Mouse (Mus musculus): Measurements from ENCODE around the gene Areg. TPM values are rescaled to one million over a fixed set of nuclear protein-coding genes. Genes with fewer than 3 reads are reported as not detected.

Areg gene
- total RNA-seq (2014; rRNA removed), result not detected in 2 replicates
- not detected in 2 replicates for polyA plus RNA-seq (2012; rRNA removed)

DNA sequence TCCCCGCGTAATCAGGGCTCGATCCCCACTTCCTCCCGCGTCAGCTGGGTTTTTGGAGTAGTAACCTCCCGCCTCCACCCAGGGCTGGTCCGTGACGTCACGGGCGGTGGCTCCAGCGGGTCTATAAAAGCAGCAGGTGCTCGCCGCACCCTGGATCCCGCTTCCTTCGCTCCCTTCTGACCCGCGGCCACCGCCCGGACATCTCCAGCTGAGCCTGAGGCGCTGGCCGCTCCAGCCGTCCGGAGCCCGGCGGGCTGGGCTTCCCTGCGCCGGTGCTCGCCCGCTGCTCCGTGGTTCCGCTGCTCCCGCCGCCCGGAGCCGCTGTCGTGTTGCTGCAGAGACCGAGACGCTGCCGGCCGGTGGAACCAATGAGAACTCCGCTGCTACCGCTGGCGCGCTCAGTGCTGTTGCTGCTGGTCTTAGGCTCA is at the start of gene Areg:
Gene Areg (plus strand): TSS at position 154 of the 428 bp plus-strand sequence.
- 1% methylated on average over 44 of the region's 44 CpGs for WGBS
- H3K9ac ChIP-seq (ENCODE audit: low read depth, low read length), result peak within 1 kb of the TSS; percentile 36; the same call in 1 of the 2 replicates
- DNase-seq (ENCODE audit: extremely low read depth, low read depth, low spot score), result peak; percentile 22
- TF ChIP-seq POLR2A (IDR thresholded peaks at IDR 0.05; ENCODE audit: extremely low read depth, insufficient read depth, low read length) (no peak), CTCF (IDR thresholded peaks at IDR 0.05; ENCODE audit: low read depth, low read length) (peak; percentile 41)
- peaks cover 3% of the 10 kb centered on the region for H3K4me1 ChIP-seq (ENCODE audit: control insufficient read depth, insufficient read depth, low read length)
- H3K79me2 ChIP-seq (ENCODE audit: control insufficient read depth, insufficient read depth, low read length), result no peaks in the 10 kb centered on the region
- H3K27me3 ChIP-seq (ENCODE audit: control insufficient read depth, insufficient read depth, low read length), result peaks cover 4% of the 10 kb centered on the region; the same call in 1 of the 2 replicates
- peak within 1 kb of the TSS; percentile 58; the same call in 1 of the 2 replicates for H3K4me3 ChIP-seq (ENCODE audit: insufficient read depth, low read depth, low read length)
- no peak within 1 kb of the TSS for H3K27ac ChIP-seq (replicated peaks; ENCODE audit: insufficient read depth, low read depth, low read length)
- H3K36me3 ChIP-seq (ENCODE audit: control insufficient read depth, insufficient read depth, low read length), result no peaks in the 10 kb centered on the region

DNA sequence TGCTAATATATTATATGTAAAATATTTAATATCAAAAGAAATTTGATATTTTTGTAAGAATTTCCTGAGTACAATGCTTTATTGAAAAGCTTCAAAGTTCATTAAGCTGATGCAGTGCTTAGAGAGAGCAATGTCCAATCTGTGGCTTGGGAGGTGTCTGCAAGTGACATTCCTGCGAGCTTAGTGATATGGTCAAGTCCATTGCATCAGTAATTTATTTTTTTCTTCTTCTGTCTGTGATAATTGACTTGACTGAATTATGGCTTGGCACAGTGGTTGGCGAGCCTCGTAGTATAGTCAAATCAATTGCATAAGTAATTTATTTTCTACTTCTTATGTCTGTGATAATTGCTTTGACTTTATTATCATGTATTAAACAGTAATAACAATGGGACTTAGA is 49.1 kb upstream of the Areg start:
- Histone ChIP-seq H3K27me3 (ENCODE audit: control insufficient read depth, insufficient read depth, low read length) (no peaks in the 10 kb centered on the region), H3K27ac (replicated peaks; ENCODE audit: insufficient read depth, low read depth, low read length) (no peak overlapping the region), H3K79me2 (ENCODE audit: control insufficient read depth, insufficient read depth, low read length) (no peaks in the 10 kb centered on the region), H3K9ac (ENCODE audit: low read depth, low read length) (no peak overlapping the region), H3K36me3 (ENCODE audit: control insufficient read depth, insufficient read depth, low read length) (no peaks in the 10 kb centered on the region), H3K4me3 (ENCODE audit: insufficient read depth, low read depth, low read length) (no peak overlapping the region), H3K4me1 (ENCODE audit: control insufficient read depth, insufficient read depth, low read length) (no peaks in the 10 kb centered on the region)
- WGBS, result 89% methylated on average over 3 of the region's 3 CpGs
- TF ChIP-seq POLR2A (IDR thresholded peaks at IDR 0.05; ENCODE audit: extremely low read depth, insufficient read depth, low read length), result no peak
- no peak for TF ChIP-seq CTCF (IDR thresholded peaks at IDR 0.05; ENCODE audit: low read depth, low read length)
- no peak for DNase-seq (ENCODE audit: extremely low read depth, low read depth, low spot score)

DNA sequence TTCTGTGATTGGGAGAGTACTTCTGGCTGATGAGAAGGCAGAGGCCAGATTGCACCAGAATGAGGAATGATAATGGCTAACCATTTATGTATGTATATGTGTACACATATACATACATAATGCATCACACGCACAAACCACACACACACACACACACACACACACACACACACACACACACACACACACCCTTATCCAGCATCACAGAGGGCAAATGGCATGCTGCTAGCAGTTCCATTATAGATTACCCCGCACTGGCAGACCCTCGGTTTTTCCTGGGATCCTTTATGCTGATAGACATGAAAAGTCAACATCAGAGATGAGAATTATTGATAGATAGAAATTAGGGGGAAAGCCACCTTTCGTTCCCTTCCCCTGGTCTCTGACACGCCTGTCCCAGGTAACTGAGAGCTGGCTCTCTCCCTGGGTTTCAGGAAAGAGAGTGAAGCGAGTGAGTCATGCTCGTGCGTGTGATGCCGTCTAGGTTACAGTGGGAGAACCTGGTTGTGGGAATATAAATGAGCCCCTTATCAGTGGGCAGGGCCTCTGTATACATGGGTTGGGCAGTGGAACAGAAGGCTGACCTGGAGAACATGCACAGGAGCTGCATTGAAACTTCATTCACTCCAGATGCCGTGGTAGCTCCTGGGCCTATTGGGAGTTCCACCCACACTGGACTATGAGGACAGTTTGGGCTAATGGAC is 41.3 kb upstream of the Areg start:
- Histone ChIP-seq H3K79me2 (ENCODE audit: control insufficient read depth, insufficient read depth, low read length) (no peaks in the 10 kb centered on the region), H3K4me3 (ENCODE audit: insufficient read depth, low read depth, low read length) (no peak overlapping the region), H3K36me3 (ENCODE audit: control insufficient read depth, insufficient read depth, low read length) (no peaks in the 10 kb centered on the region), H3K9ac (ENCODE audit: low read depth, low read length) (no peak overlapping the region), H3K27ac (replicated peaks; ENCODE audit: insufficient read depth, low read depth, low read length) (no peak overlapping the region), H3K27me3 (ENCODE audit: control insufficient read depth, insufficient read depth, low read length) (no peaks in the 10 kb centered on the region), H3K4me1 (ENCODE audit: control insufficient read depth, insufficient read depth, low read length) (no peaks in the 10 kb centered on the region)
- 88% methylated on average over 10 of the region's 10 CpGs for WGBS
- DNase-seq (ENCODE audit: extremely low read depth, low read depth, low spot score), result no peak
- TF ChIP-seq POLR2A (IDR thresholded peaks at IDR 0.05; ENCODE audit: extremely low read depth, insufficient read depth, low read length) (no peak), CTCF (IDR thresholded peaks at IDR 0.05; ENCODE audit: low read depth, low read length) (no peak)

DNA sequence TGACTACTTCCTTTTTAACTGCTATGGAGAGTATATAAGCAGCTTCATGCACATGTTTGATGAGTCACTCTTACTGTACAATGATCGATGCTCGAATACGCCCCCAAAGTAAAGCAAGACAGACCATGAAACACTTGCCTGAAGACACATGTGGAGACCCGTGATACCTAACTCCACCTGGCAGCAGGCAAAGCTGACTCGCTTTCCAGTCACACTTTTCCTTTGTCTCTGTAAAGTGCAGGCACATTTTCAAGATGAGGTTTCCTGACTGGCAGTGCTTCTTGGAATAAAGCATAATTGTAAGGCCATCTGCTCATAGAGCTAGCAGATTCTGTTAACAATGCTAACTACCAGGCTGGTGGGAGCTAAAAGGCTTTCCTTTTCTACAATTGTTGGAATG is 37.7 kb upstream of the Areg start:
- no peaks in the 10 kb centered on the region for H3K79me2 ChIP-seq (ENCODE audit: control insufficient read depth, insufficient read depth, low read length)

DNA sequence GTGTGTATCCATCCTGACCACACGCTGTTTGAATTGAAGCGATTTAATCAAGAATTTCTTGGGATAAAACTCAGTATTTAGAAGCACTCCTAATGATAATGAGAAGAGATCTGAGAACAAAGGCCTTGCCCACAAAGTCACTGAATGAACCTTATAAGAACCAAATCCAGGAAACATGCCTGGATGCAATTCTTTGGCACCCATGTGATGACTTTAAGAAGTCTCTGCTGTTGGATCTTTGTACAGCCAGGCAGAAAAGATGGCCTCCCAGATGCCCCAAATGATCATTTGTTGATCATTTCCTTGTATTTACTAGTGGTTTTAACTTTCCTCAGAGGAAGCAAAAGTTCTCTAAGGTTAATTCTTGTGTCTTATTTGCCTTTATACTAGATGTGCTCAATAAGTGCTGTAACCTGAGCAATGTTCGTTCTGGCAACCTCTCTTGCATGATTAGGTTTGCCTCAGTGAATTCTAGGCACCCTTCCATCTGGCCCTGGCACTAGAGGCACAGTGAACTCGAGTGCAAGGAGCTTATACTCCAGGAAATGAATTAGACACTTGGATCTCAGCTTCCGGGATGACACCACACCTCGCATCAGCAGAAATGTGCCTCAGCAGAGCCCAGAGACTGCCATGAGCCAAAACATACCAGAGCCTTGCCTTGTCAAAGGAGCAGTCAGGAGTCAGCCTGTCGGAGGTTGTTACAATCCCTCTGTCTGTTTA is 35.3 kb upstream of the Areg start:
- H3K4me3 ChIP-seq (ENCODE audit: insufficient read depth, low read depth, low read length), result no peak overlapping the region

More for the DNA sequence above, 37.7 kb upstream of the Areg start:
- H3K9ac ChIP-seq (ENCODE audit: low read depth, low read length), result no peak overlapping the region
- 91% methylated on average over 5 of the region's 5 CpGs for WGBS
- no peak overlapping the region for H3K4me3 ChIP-seq (ENCODE audit: insufficient read depth, low read depth, low read length)
- DNase-seq (ENCODE audit: extremely low read depth, low read depth, low spot score), result no peak
- H3K27ac ChIP-seq (replicated peaks; ENCODE audit: insufficient read depth, low read depth, low read length), result no peak overlapping the region
- H3K4me1 ChIP-seq (ENCODE audit: control insufficient read depth, insufficient read depth, low read length), result no peaks in the 10 kb centered on the region
- TF ChIP-seq POLR2A (IDR thresholded peaks at IDR 0.05; ENCODE audit: extremely low read depth, insufficient read depth, low read length) (no peak), CTCF (IDR thresholded peaks at IDR 0.05; ENCODE audit: low read depth, low read length) (no peak)
- H3K36me3 ChIP-seq (ENCODE audit: control insufficient read depth, insufficient read depth, low read length), result no peaks in the 10 kb centered on the region
- H3K27me3 ChIP-seq (ENCODE audit: control insufficient read depth, insufficient read depth, low read length), result no peaks in the 10 kb centered on the region

More for the DNA sequence above, 35.3 kb upstream of the Areg start:
- Histone ChIP-seq H3K27me3 (ENCODE audit: control insufficient read depth, insufficient read depth, low read length) (no peaks in the 10 kb centered on the region), H3K79me2 (ENCODE audit: control insufficient read depth, insufficient read depth, low read length) (no peaks in the 10 kb centered on the region), H3K9ac (ENCODE audit: low read depth, low read length) (no peak overlapping the region), H3K4me1 (ENCODE audit: control insufficient read depth, insufficient read depth, low read length) (no peaks in the 10 kb centered on the region), H3K36me3 (ENCODE audit: control insufficient read depth, insufficient read depth, low read length) (no peaks in the 10 kb centered on the region), H3K27ac (replicated peaks; ENCODE audit: insufficient read depth, low read depth, low read length) (no peak overlapping the region)
- no peak for TF ChIP-seq CTCF (IDR thresholded peaks at IDR 0.05; ENCODE audit: low read depth, low read length)
- no peak for TF ChIP-seq POLR2A (IDR thresholded peaks at IDR 0.05; ENCODE audit: extremely low read depth, insufficient read depth, low read length)
- 66% methylated on average over 7 of the region's 7 CpGs for WGBS
- DNase-seq (ENCODE audit: extremely low read depth, low read depth, low spot score), result peak; percentile 48
